Mouse (Mus musculus): ENCODE data around the gene Galk2.

- no peak for TF ChIP-seq CTCF (IDR thresholded peaks at IDR 0.05; ENCODE audit: low read depth)
- no peak for TF ChIP-seq EP300 (IDR thresholded peaks at IDR 0.05; ENCODE audit: low read depth)
Observed at GRCm38 (mm10) chr2:125933977-125934376, 75.1 kb downstream of the Galk2 start.
